Mouse (Mus musculus) ES-E14 (cell line): Measurements from ENCODE around the gene Wdr11. TPM values are rescaled to one million over a fixed set of nuclear protein-coding genes. Genes with fewer than 3 reads are reported as not detected.
A peak's percentile ranks its signal among the peaks of the same experiment; 100 is the strongest.

Experiments used
- DNase-seq: peaks from one replicate; pipeline ENCODE4 v3.0.0-alpha.2; 2013; ENCODE audit warnings: low read depth, low spot score
- H3K27ac ChIP-seq: 2 replicates; pipeline ENCODE4 v1.5.1; 2012; ENCODE audit warnings: low read depth, mild to moderate bottlenecking, low read length, moderate library complexity, mixed read lengths; ENCODE audit not compliant: poor library complexity, insufficient read depth, severe bottlenecking
- H3K36me3 ChIP-seq: 2 replicates; pipeline ENCODE4 v1.6.1; 2012; ENCODE audit warnings: mild to moderate bottlenecking, low read length, moderate library complexity, mixed read lengths; ENCODE audit not compliant: control insufficient read depth, poor library complexity, insufficient read depth, severe bottlenecking
- H3K4me1 ChIP-seq, 2 experiments: fragments of 150-350 bp in 1 of 2; sonication (generic) in 1 of 2; 2 replicates each; pipeline ENCODE4 v1.6.1; 2012; ENCODE audit warnings: low read length in 2 of 2, mild to moderate bottlenecking in 1 of 2, mixed read lengths in 1 of 2; ENCODE audit not compliant: control insufficient read depth in 2 of 2, insufficient read depth in 2 of 2, poor library complexity in 1 of 2
- H3K4me3 ChIP-seq, 2 experiments: fragments of 150-350 bp in 1 of 2; sonication (generic) in 1 of 2; 2 replicates each; pipeline ENCODE4 v1.5.1; 2012; ENCODE audit warnings: low read length in 2 of 2, low read depth in 1 of 2, mild to moderate bottlenecking in 1 of 2, mixed read lengths in 1 of 2; ENCODE audit not compliant: insufficient read depth in 1 of 2, poor library complexity in 1 of 2, severe bottlenecking in 1 of 2
- H3K9ac ChIP-seq: 2 replicates; pipeline ENCODE4 v1.6.1; 2012; ENCODE audit warnings: low read depth, mild to moderate bottlenecking, low read length, mixed read lengths; ENCODE audit not compliant: poor library complexity, insufficient read depth, severe bottlenecking
- H3K9me3 ChIP-seq: fragments of 150-350 bp; sonication (generic); 2 replicates; pipeline ENCODE4 v1.6.1; 2012; ENCODE audit warnings: low read depth, mild to moderate bottlenecking, low read length; ENCODE audit not compliant: control insufficient read depth, insufficient read depth
- CHD2 ChIP-seq: IDR thresholded peaks from 2 replicates; pipeline ENCODE4 v1.6.1; 2014; ENCODE audit warnings: mild to moderate bottlenecking, low read depth, low read length, inconsistent platforms
- HCFC1 ChIP-seq: IDR thresholded peaks from 2 replicates; pipeline ENCODE4 v1.6.1; 2012; ENCODE audit warnings: low read length, inconsistent platforms, borderline replicate concordance; ENCODE audit not compliant: insufficient read depth
- MAFK ChIP-seq: IDR thresholded peaks from 2 replicates; pipeline ENCODE4 v1.6.1; 2014; ENCODE audit warnings: mild to moderate bottlenecking, low read depth, low read length, inconsistent platforms; ENCODE audit not compliant: insufficient read depth
- ZC3H11A ChIP-seq: IDR thresholded peaks from 2 replicates; pipeline ENCODE4 v1.6.1; 2012; ENCODE audit warnings: low read depth, mild to moderate bottlenecking, inconsistent platforms, low read length, borderline replicate concordance
- ZNF384 ChIP-seq: IDR thresholded peaks from 2 replicates; pipeline ENCODE4 v1.6.1; 2012; ENCODE audit warnings: low read depth, low read length, inconsistent platforms
- in situ Hi-C, 2 experiments: fragments of 600-800 bp; cut with MboI; formaldehyde crosslinking; loops; one replicate each; pipeline ENCODE4 v1.15.1; 2025; ENCODE audit warnings: low sequenced_read_pairs in 2 of 2, inconsistent platforms in 1 of 2; ENCODE audit not compliant: unreplicated experiment in 2 of 2
- total RNA-seq: library from RNA; depleted of rRNA; stranded (reverse); fragments of 300-350 nt; gene quantifications from 2 replicates; pipeline ENCODE4 v1.2.3, GENCODE M21; 2012

Wdr11 gene
- total RNA-seq, 1 experiment: 24.0 TPM

DNA sequence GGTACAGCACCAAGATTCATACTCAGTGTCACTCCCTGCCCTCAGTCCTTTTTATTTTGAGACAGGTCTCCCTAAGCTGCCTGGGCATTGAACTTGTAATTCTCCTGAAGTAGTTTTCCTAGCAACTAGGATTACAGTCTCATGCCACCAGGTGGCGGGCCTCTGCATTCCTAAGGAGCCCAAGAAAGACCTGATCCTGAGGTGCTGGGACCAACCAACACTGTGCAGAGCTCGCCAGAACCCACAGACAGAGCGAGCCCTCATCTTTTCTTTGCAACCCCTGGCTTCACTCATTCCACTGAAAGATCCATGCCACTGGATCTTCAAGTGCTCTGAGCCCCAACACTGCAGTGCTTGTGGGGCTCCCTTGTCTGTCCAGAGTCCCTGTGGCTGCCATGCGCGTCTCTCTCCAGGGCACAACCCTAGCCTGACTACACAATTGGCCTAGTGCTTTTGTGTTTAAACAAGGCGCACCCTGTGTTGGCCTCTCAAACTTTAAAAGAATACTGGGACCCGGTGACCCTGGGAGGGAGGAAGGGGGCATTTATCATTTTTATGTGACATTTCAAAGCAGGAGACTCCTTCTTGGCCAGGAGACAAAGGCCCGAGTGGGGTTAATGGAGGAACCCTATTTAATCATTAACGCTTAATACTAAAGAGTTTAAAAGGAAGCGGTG is 89.0 kb downstream of the Wdr11 start:
- TF ChIP-seq HCFC1 (no peak), ZC3H11A (peak; percentile 68; the same call in 1 of the 2 replicates)
- H3K36me3 ChIP-seq: no peaks in the 10 kb centered on the region
- DNase-seq: peak; percentile 40

DNA sequence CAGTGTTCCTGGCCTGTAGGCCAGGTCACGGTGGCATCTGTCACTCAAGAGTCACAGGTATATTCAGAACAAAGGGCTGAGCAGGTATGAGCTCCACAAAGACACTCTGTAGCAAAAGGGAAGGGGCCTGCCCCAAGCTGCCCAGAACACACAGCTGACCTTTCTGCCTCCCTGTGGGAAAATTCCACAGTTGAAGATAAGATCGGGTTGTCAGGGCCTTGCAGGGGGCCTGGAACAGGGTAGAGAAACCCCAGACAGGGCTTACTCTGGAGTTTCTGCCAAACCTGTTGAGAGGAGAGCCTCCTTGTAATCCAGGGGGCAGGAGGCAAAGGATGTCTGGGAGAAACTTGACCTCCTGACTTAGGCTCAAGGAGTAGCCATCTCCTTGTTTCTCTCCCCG is 90.9 kb downstream of the Wdr11 start:
- Histone ChIP-seq H3K9ac (no peak overlapping the region), H3K36me3 (no peaks in the 10 kb centered on the region), H3K4me1 (no peaks in the 10 kb centered on the region), H3K4me3 (no peak overlapping the region), H3K27ac (no peak overlapping the region), H3K9me3 (no peaks in the 10 kb centered on the region)
- no peak for DNase-seq
- in situ Hi-C loops: no loop called here
- no peak for TF ChIP-seq MAFK
- TF ChIP-seq HCFC1: no peak
- TF ChIP-seq CHD2: no peak
- TF ChIP-seq ZNF384: no peak
- no peak for TF ChIP-seq ZC3H11A

More for the DNA sequence above, 89.0 kb downstream of the Wdr11 start:
- in situ Hi-C loops: no loop called here
- H3K4me3 ChIP-seq: no peak overlapping the region
- no peak overlapping the region for H3K27ac ChIP-seq
- H3K9me3 ChIP-seq: no peaks in the 10 kb centered on the region
- no peak overlapping the region for H3K9ac ChIP-seq
- no peaks in the 10 kb centered on the region for H3K4me1 ChIP-seq

DNA sequence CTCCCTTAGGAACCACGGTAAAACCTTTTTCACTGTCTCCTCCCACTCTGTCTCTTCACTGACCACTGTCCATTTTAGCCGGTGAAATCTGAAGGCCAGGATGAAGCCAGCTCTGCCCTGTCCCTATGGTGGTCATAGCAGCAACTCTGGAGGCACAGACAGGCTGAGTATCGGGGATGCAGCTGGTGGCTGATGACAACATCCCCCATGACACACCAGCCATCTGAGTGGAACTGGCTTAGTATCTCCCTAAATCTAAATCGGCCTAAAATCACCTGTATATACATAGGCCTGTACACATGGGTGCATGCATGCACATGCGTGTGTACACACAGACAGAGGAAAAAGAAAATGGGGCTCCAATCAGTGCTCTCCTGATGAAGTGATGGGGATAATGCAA is 93.7 kb downstream of the Wdr11 start:
- TF ChIP-seq ZC3H11A (no peak), MAFK (no peak), HCFC1 (no peak), CHD2 (no peak), ZNF384 (no peak)
- Histone ChIP-seq H3K4me3 (no peak overlapping the region), H3K36me3 (no peaks in the 10 kb centered on the region), H3K9ac (no peak overlapping the region), H3K27ac (no peak overlapping the region), H3K9me3 (no peaks in the 10 kb centered on the region), H3K4me1 (no peaks in the 10 kb centered on the region)
- no peak for DNase-seq
- in situ Hi-C loops: no loop called here
